Mouse (Mus musculus): ENCODE measurements around the gene Abhd6. TPM values are rescaled to one million over a fixed set of nuclear protein-coding genes. Genes with fewer than 3 reads are reported as not detected.

Abhd6 gene
- polyA plus RNA-seq, 2 experiments from 2014 or later = 31.1 to 32.8 TPM

DNA sequence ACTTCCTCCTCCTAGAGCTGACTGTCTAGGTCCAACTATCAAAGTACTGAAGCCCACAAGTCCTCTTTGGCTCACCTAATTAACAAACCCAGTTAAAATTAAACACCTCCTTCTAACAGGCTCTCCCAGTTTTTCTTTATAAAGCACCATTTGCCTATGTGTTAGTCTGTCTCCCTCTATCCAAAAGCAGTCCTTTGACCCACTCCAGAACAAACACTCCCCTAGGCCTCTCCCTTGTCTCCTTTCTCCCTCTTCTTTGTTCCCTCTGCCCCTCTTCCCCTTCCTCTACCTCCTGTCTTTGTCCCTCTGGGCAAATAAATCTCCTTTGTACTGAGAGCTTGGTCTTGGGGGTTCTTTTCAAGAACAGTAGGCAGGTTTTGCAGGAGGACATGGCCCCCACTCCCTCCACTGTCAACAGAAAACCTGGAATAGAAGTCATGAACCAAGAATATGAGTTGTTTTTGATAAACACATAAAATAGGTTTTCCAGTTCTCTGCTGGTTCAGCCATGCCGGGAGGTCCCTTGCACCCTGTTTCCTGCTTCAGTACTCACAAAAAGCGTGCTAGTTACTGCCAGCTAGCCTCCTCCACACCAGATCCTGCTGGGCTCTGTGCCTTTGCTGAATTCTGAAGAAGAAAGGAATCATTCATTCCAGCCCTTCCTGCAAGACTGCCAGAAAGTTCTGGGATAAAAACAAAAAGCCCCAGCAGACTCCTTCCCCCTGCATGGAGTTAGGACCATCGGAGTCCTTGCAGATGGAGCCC lies 60.0 kb downstream of the Abhd6 start:
- ATAC-seq = no peak

DNA sequence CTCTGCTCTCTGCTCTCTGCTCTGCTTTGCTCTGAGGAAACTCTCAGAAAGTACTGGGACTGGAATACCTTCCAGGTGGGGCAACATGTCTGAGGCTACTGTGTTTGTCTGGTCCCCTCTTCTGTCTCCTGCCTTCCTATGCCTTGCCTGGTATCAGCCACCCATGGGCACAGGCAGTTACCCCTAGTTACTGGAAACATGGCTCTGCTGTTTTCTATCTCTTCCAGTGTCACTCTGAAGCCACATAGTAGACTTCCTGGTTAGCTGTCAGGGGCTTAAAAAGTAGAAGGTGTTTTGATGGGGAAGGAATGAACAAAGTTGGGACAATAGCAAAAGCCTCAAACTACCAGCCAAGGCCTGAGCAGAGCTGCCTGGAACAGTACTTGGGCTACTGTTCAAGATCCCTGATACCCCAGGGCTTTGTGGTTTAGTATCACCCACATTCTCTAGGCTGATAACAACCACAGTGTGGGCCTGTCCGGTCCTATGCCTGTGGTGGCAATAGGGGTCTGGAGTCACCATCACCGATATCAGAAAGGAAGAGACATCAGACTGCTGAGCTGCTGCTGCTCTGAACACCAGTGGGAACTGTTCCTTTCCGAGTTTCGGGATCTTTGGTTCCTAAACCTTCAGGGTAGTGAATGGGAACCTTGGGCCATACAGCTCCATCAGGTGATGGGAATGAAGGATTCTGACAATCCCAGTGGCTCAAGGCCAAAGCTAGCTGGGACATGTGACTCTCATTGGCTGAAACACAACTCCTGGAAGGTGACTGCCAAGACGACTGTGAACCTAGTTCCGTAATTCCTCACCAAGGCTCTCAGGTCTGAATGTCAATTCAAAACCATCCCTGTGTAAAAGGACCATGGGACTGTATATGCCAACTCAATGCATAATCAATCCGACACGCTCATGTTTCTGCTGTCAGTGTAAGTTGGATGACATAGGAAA lies 61.4 kb downstream of the Abhd6 start:
- no peak for ATAC-seq

GRCm38 (mm10) chr14:8080165-8080679 lies 77.5 kb downstream of the Abhd6 start, which contains the start of gene Rpp14:
Rpp14 (plus strand) TSS chr14:8080367.
- peak; percentile 96 for ATAC-seq

DNA sequence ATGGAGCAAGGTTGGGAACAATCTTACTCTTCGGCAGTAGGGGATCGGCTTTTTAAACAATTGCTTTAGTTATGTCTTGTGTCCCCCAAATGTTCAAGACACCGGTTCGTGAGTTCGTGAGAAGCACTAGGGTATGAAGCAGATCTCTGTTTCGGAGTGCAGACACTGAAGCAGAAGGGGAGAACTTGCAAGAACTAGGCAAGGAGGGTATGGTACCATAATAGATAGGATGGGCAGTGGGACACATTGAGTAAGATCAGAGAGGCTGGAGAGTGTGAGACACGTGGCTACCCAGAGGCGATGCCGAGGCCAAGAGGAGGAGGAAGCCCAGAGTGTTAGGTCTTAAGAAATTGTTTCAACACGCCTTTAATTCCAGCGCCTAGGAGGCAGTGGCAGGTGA lies 78.0 kb downstream of the Abhd6 start:
- peak; percentile 13 for ATAC-seq

DNA sequence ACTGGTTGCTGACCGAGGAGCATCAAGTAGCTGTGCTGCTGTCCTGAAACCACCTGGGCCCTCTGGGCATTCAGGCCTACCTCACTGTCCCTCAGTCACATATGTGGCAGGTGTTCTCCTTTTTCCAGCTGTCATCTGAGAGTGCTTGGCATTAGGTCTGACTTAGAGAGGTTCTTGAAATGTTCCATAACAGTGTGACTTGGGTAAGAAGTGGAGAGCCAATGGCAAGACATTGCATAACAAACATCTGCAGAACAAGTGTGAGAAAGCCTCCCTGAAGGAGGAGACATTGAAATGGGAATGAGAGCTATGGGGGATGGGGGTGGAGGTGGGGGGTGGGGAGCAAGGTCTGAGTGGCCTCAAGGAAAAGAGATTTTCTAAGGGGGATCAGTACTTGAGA lies 80.2 kb downstream of the Abhd6 start:
- ATAC-seq = no peak

- ATAC-seq = no peak
These were observed 86.3 kb downstream of the Abhd6 start for GRCm38 (mm10) chr14:8089016-8089415.

GRCm38 (mm10) chr14:8092573-8092972 lies 89.9 kb downstream of the Abhd6 start:
- peak; percentile 71 for ATAC-seq

DNA sequence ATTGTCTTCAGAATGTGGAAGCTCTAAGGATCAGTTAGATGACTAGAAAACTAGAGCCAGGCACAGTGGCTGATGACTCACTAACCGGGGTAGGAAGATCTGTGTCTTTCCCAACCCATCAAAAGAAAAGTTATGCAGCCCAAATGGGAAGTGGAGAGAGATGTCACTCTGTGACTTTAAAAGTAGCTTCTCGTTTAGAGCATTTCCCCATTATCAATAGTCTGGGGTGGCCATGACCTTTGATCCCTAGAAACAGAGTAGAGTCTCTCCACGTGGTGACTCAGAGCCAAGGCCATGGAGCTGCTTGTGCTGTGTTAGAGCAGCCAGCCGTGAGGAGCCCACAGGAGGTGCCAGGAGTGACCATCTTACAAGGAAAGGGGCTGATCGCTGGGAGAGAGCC lies 90.7 kb downstream of the Abhd6 start:
- ATAC-seq = no peak

DNA sequence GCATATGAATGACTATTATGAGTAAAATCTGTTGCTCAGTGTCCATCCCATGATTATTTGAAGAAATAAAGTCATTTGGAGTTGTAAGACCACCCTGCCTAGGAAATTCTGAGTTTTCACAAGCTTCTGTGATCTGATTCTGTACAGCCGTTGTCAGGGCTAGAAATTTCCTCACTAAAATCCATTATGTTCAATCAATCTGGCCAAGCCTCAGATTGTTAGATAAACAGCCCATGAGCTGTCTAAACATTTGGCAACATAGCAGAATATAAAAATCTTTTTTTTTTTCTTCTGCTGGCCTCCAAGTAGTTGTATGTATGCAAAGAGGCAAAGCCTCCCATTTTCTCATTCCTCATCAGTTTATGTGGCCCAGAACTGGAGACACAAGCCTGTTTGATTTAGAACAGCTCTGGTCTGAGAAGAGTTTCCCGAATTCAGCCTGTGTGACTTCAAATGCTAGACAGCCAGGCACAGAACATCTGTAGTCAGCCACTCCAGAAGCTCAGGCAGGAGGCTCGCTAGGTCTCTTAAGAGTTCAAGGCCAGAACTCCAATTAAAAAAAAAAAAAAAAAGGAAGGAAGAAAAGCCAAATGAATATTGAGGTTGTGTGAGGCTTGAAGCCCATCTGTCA lies 92.3 kb downstream of the Abhd6 start:
- no peak for ATAC-seq

DNA sequence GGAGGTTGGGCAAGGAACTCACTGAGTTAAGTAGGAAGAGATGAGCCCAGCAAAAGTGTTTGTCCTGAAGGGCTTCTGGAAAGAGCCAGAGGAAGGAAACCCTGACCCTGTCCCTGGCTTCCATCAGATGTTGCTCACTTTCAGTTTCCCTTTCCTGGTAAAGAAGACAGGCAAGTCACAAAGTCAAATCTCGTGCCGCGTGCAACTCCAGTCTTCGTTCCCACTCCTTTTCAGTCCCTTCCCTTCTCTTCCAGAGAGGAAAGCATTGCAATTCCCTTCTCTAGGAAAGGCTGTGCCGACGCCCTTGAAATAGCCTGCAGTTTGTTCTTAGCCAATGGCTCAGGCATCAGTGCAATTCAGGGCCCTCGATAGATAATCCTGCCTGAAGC lies 92.9 kb downstream of the Abhd6 start:
- ATAC-seq = no peak

- peak; percentile 90 for ATAC-seq
These were observed 95.4 kb downstream of the Abhd6 start, which contains the start of gene Pxk for GRCm38 (mm10) chr14:8097978-8098686. Pxk (plus strand) TSS chr14:8098211.

- ATAC-seq = no peak
These were observed 95.9 kb downstream of the Abhd6 start for GRCm38 (mm10) chr14:8098687-8098995.

DNA sequence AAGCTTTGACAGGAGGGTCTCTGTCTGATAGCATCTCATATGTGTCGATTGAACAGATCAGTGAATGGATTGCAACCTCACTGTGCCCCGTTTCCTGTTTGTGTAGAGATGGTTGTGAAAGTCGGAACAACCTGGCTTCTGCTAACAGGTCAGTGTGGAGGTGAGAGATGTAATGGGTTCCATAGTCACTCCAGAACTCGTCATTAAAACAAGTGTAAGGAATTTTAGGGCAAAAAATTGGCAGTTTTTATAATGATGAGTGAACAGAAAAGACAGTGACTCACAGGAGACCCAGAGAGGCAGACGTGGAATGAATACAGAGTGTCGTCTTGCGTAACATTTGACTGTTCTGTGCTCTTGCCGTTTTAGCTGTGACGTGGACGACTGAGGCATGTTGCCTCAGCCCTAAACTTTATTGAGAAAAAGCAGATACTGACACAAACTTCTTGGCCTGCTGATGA lies 96.9 kb downstream of the Abhd6 start:
- ATAC-seq = peak; percentile 55

- no peak for ATAC-seq
These were observed 99.2 kb downstream of the Abhd6 start for GRCm38 (mm10) chr14:8101886-8102285.

DNA sequence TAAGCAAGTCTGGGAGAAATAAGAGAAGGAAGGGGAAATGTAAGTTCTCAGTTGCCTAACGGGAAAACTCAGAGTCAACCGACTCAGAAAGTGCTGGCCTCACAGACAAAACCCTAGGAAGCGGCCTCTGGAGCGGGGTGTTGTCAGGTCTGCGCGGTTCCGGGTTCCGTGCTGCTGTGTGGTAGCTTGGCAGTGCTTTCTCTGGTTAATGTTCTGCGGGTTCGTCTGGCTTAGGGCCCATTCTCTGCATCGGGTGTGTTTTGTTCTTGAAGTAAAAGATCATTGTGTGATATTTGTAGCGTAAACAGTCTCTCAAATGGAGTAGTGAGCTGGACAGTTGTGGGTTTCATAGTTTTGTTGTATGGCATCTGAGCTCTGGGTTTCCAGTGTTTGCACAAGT lies 100.0 kb downstream of the Abhd6 start:
- no peak for ATAC-seq

Other genes starting within 250 kb of the Abhd6 start
- gene Gm26661, start 211.3 kb upstream of the Abhd6 start, polyA plus RNA-seq (2017; shearing (Covaris generic)) = not detected
- gene Flnb, start 184.9 kb upstream of the Abhd6 start, polyA plus RNA-seq (2017; shearing (Covaris generic)) = 1 to 10 TPM; 5.0 to 7.5 TPM
- gene Gm45521, start 45.6 kb upstream of the Abhd6 start, polyA plus RNA-seq (2017; shearing (Covaris generic)) = not detected
- 1 to 10 TPM; 4.6 to 8.5 TPM for gene Dnase1l3, start 8.3 kb upstream of the Abhd6 start, polyA plus RNA-seq (2017; shearing (Covaris generic))
- gene Rpp14, start 77.5 kb downstream of the Abhd6 start, polyA plus RNA-seq (2017; shearing (Covaris generic)) = 10 to 100 TPM; 36.6 to 42.7 TPM
- gene Pxk, start 95.3 kb downstream of the Abhd6 start, polyA plus RNA-seq (2017; shearing (Covaris generic)) = 10 to 100 TPM; 29.4 to 38.5 TPM
- 100 to 1,000 TPM; 139 to 163 TPM for gene Pdhb, start 170.1 kb downstream of the Abhd6 start, polyA plus RNA-seq (2017; shearing (Covaris generic))
- gene Kctd6, start 211.2 kb downstream of the Abhd6 start, polyA plus RNA-seq (2017; shearing (Covaris generic)) = 1 to 10 TPM; 2.0 to 3.4 TPM